Mouse (Mus musculus): ENCODE data around the gene 4921517D22Rik.

- TF ChIP-seq GATA2 (IDR thresholded peaks at IDR 0.05; ENCODE audit: borderline replicate concordance, low read depth, low read length): no peak
- no peak for TF ChIP-seq CTCF (IDR thresholded peaks at IDR 0.05; ENCODE audit: low read depth, low read length)
- TF ChIP-seq TAL1 (conservative IDR thresholded peaks at IDR 0.05; ENCODE audit: low read depth, low read length): no peak
These were observed 4.6 kb downstream of the 4921517D22Rik start for GRCm38 (mm10) chr13:59689313-59689712.

Data from G1E (cell line).